Mouse (Mus musculus) testis, postnatal 14 days (tissue): Measurements from ENCODE around the gene Hs3st3b1.

ENCODE experiments used
- DNase-seq: peaks from one replicate; pipeline ENCODE4 v3.0.0; 2021; ENCODE audit warnings: low spot score

Hs3st3b1 gene

GRCm38 (mm10) chr11:63922091-63922621 lies at the start of gene Hs3st3b1:
TSS of gene Hs3st3b1 (minus strand) at chr11:63922290.
- DNase-seq, result peak; percentile 91

GRCm38 (mm10) chr11:63971462-63971861 lies 49.4 kb upstream of the Hs3st3b1 start:
- no peak for DNase-seq

DNA sequence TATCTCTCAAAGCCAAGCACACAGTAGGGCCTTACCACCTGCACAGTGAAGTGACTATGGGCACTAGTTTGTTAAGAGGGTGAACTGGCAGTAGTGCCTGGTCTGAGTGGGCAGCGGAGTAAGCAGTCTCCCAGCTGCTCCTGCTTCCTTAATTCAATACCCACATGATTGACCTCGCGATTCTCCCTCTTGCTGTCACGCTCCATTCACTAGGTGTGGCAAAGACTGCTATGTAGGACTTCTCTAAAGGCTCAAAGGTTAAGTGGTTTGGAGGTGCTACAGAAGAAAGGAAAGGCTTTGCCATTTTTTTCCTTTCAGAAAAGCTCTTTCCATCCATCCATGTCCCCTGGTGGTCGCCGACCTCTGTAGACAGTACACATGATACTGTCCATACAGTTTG lies 48.7 kb upstream of the Hs3st3b1 start:
- DNase-seq, result no peak

- DNase-seq, result no peak
These were observed 47.3 kb upstream of the Hs3st3b1 start for GRCm38 (mm10) chr11:63969205-63969910.

DNA sequence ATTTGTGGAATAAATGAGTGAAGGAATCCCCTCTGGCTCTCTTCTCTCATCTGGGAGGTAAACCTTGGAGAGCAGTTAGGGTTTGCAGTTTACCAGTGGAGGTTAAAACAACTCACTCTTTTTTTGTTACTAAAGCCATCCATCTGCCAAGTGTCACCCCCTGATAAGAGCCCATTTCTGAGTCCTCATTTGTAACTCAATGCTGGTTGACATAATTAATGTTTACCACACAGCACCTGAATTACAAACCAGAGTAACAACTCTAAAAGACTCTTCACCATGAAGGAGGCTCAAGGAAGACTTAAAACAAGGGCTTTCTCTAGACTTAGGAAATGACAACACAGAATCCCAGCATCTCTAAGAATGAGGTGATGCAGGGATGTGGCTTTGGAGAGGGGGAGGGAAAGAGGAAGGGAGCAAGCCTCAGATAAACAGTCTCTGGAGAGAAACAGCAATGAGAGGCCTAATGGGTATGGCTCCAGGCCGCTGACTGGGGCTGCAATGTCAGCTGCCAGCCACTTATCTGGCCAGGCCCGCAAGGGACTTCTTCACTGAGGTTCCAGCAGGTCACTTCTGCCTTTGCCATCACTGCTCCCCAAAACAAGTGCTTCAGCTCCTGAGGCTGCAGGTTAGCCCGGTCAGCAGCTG lies 46.4 kb upstream of the Hs3st3b1 start:
- no peak for DNase-seq

- DNase-seq, result no peak
These were observed 45.7 kb upstream of the Hs3st3b1 start for GRCm38 (mm10) chr11:63967641-63968387.

- DNase-seq, result no peak
These were observed 43.3 kb upstream of the Hs3st3b1 start for GRCm38 (mm10) chr11:63965437-63965836.

GRCm38 (mm10) chr11:63957207-63957606 lies 35.1 kb upstream of the Hs3st3b1 start:
- no peak for DNase-seq

DNA sequence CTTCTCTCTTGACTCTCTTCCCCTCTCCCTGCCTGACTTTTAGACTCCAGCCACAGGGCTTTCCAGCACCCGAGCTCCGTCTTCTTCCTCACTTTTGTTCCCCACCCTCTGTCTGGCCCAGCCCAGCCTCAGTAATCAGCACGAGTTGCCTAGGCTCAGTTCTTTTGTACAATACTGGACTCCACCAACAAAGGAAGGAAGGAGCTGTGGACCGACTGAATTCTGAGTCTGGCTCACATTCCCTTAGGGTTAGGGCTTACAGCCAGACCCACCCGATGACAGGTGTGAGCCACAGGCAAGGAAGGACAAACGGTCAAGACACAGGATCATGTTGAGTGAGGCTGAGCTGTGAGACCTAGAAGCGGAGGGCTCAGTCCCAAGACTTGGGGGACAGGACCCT lies 34.7 kb upstream of the Hs3st3b1 start:
- DNase-seq, result no peak

DNA sequence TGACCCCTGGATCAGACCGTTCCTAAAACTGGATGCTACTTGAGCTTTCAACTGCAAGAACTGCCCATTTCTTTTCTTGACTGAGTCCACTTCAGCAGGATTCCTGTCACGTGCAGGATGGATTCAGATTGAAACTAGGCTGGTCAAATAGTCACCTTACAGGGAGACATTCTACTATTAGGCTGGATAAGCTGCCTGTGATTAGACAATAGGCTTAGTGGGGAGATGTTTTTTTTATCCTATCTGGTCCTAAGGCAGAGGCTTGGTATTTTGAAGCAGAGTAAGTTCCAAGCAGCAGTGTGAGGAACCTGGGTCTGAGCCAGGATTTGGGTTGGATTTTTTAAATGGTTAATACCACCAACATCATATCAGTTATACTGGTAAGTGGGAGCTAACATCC lies 31.8 kb upstream of the Hs3st3b1 start:
- no peak for DNase-seq

DNA sequence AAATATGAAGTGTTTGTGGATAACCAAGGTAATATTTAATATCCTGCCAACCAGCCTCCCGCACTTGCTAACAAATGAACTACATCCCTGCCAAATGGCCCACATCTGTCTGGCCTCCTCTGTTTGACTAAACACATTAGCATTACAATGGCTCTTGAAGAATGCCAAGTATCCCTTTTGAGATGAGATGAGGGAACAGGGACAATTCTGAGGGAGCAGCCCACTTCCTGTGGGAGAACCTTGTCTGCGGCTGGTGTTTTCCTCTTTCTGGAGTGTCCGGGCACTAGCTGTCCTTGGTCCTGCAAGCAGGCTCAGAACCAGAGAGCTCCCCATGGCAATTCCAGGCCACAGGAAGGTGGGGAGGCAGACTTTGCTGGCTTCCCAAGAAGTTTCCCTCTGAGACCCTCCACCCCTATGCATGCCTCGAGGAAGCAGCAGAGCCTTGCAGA lies 30.7 kb upstream of the Hs3st3b1 start:
- DNase-seq, result no peak

DNA sequence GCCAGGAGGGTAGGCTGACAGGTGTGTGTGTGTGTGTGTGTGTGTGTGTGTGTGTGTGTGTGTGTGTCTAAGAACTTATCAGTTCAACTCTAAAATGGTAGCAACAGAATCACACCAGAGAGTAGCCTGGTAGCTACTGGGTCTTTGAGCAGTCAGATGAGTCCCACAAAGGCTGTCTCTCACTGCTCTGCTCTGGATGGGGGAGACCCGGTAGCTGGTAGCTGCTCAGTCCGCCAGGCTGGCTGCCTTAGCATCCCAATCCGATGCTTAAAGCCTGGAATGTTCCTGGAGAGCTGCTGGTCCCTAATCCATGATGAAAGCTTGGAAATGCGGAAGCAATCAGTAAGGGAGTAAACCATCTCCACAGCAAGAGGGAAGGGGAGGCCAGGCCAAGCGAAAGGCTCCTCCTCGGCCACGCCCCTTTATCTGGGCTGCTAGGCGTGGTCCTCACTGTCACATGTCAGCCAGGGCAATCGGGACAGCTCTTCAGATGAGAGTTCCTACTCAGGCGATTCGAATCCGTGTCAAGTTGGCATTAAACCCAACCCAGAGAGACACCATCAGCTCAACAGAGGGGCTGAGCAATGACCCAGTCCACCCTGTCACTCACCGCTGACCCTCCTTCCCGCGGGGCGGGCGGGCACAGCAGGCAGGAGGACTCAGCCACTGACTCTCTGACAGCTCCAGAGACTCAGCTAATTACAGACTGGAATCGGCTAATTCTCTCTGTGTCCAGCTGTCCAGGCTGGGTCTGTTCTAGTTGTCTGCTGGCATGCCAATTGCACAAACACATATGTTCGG lies 29.9 kb upstream of the Hs3st3b1 start:
- DNase-seq, result no peak

- no peak for DNase-seq
These were observed 26.3 kb upstream of the Hs3st3b1 start for GRCm38 (mm10) chr11:63948371-63948770.

DNA sequence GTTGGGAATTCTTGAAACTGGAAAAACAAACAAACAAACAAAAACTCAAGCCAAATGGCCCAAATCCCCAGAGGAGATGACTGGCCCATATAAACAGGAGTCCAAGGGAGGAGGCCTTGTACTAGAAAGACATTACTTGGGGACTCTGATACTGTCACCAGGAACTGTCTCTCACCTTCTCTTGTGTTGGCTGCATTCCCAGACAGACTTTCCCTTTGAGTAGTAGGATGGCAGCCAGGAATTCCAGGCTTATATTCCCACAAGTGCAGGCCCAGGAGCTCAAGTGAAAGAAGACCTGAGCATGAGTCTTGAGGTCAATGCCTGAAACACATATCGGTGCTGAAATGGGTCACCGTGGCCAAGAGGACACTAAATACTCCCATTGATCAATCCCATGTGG lies 24.9 kb upstream of the Hs3st3b1 start:
- DNase-seq, result no peak

DNA sequence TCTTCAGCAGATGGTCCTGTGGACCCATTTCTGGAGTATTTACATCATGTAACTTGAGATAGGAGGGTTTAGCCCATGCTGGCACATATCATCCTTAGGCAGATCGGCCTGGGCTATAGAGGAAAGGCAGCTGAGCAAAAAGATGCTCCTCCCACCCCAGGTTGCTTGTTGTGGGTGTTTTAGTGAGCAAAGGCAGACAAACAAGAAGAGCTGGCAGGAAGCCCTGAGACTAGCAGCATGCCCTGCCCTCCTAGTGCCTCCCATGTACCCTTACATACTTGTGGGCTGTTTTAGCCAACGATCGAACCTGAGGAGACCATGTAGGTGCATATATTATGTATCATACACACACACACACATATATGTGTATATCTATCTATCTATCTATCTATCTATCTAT lies 21.9 kb upstream of the Hs3st3b1 start:
- DNase-seq, result no peak

DNA sequence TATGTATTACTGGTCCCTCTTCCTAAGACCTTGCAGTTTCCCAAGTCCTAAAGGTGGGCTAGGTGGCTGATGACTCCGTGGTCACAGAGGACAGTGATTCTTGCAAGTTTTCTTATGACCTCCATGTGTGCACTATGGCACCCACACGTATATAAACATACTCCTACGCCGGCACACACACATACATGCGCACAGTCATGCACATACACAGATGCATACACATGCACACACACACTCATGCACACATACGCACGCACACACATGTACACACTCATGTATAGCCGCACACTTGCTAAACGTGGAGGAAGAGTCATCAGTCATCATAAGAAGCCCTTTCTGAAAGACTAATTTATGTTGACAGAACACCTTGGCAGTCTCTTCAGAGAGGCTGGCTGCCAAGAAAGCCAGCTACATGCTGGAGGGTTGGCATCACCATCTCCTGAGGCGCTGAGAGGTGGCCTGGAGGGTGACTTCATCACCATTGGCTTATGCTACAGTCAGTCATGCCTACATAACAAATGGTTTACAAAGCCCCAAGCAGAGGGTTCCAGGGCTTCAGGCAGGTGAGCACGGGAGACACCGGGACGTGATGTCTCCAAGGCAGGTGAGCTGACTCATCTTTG lies 21.3 kb upstream of the Hs3st3b1 start:
- DNase-seq, result no peak

DNA sequence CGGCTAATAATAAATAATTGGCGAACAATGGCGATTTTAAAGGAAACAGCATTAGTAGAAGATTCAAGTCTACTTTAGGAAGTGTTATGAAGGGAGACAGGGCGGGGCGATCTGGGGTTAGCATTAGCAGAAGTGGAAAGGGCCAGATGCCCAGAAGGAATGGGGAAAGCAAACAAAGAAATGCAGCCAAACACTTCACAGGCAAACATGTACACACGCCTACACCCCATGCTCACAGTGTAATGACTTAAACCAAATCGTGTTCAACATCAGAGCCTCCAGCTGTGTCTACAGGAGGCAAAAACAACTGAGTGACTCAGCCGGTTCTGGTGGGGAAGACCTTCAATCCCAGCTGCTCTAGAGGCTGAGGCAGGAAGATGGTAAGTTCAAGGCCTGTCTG lies 20.1 kb upstream of the Hs3st3b1 start:
- no peak for DNase-seq

DNA sequence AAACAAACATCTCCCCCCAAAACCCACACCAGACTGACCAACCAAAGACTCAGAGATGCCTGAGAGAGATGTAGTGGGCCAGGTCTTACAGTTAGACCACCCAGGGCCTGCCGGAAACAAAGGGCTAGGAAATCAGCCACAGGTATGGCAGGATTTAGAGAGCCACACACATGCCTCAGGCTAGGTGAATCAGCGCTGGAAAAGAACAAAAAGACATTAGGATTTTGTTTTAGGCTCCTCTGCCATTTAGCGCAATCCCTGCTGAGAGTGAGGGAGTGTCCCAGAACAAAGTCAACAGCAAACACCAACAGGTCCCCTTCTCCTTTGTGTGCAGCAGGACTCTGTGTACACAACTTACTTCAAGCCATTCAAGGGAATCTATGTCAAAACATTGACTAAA lies 14.6 kb upstream of the Hs3st3b1 start:
- DNase-seq, result no peak

- DNase-seq, result peak; percentile 12
These were observed 4.8 kb upstream of the Hs3st3b1 start for GRCm38 (mm10) chr11:63926901-63927300.

DNA sequence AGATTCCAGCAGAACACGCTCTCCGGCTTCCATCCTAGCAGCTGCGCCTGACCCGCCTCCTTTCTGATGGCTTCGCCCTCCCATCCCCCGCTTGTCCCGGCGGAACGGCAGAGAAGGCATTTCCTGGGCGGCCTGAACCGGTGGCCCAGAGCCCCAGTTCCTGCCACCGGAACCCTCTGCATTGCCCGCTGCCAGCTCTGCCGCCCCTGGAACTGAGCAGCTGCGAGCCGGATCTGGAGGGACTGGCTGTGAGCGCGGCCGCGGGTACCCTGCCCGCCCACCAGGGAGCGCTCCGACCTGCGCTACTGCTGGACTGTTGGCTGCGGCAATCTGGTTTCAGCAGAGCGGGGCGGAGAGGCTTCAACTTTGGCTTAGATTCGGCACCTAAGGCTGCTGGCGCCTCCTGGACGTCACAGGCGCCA lies 3.1 kb upstream of the Hs3st3b1 start:
- DNase-seq, result peak; percentile 66

DNA sequence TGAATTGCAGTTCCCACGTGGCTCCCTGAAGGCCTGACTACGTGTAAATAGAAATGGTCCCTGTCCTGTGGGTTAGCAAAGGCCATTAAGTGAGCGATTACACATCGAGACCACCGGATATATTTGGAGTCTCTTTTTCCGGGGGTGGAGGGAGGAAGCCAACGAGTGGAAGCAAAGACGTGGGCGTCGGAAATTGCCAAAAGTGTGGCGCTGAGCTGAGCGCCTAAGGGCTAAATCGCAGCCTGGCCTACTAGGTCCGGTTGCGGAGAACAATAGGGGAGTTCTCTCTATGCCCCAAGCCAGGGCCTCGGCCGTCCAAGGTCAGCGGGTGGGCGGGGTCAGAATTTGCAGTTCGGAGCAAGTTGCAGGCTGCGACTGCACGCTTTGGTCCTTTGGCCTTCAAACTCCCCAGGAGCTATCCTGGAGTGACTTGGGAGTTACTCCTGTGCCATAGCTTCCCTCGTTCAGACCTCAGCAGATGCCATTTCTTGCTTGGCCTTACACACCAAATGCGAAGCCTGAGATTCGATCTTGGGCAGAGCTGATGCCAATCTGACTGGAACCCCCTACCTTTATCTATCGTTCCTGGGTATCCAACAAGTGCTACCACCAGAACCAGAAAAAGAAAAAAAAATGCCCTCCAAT lies 2.3 kb upstream of the Hs3st3b1 start:
- DNase-seq, result peak; percentile 26
